Mouse (Mus musculus): ENCODE measurements at regions not wholly inside any gene's neighbourhood (a gene's known extent, or its start where the extent isn't known, plus 50 kb on each side); places are given as distances from the start of the nearest gene placed in this dataset.

GRCm38 (mm10) chr1:23568106-23568505, 170.5 kb upstream of the Ogfrl1 start:
- TF ChIP-seq POLR2A (IDR thresholded peaks at IDR 0.05; ENCODE audit: low read depth, low read length) (no peak), CTCF (IDR thresholded peaks at IDR 0.05; ENCODE audit: extremely low read depth, insufficient read length, insufficient replicate concordance, low read depth, low read length) (no peak)

Measured in small intestine, adult 2 months (tissue).